Mouse (Mus musculus): ENCODE measurements around the gene Dock2.

The Dock2 gene

DNA sequence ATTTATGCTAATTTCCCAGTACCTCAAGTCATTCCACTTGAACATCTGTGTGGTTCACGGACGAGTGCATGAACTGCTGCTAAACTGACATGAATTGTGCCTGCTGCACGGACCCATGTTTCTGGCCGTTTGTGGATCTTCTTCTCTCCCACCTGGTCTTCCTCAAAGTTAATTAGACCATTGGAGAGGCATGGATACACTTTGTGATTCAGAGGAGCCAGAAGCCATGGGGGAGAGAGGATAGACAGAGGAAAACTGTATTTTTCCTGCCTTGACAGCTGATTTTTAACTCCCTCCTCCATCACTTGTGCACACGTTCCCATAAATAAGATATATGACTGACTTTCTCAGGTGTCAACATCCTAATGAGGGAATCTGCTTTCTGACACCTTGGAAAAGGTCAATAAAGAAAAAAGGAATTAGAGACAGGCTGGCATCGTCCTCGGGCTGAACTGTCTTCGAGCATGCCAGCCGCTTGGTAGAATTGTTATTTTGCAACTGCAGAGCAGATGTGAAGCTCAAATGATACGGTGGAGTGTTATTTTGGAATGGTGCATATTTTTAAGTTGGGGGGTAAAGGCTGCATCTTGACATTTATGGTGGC, 434.1 kb downstream of the Dock2 start:
- DNase-seq (ENCODE audit: low spot score in 2 of 2): no peak

DNA sequence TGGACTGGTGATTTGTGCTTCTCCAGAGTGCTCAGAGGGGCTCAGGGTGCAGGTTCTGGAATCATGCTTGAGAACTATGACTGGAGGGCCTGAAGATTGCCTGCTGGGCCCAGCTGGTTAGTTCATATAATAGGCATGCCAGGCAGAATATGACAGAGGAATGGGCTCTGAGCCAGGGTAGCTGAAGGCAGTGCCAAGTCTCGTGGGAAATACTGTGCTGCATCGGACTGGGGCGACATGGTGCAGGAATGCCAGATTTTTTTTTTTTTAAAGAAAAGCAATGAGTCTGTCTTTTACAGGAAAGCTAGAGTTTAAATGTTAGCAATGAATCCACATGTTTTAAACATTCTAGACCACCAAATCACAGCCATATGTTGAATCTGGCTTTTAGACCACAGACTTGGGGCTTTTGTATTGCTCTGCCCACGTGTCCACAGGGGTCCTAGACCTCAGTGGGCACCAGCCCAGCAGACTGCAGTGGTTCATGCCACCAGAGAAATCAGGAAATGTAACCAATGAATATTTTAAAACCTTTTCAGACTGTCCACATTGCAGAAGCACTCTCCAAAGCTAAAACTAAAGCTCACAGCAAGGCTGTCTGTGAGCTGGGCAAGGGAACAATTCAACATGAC, 435.3 kb downstream of the Dock2 start:
- DNase-seq (ENCODE audit: low spot score in 2 of 2): peak; percentile 11 to 46

DNA sequence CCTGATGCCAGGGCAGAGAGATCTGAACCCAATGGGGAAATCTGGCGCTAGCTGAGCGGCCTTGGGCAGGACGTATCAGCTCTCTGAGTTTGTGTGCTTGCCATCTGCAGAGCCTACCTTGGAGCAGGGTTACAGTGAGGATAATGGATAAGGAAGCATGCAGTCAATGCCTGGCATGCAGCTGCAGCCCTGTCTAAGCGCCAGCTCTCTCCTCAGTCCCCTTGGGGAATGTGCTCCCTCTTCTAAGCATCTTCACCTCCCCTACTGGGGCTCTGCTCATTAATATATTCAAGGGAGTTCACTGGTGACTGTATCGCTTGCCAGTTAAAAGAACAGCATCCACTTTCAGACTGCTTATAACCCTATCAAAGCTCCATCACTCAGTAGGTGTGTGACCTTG, 439.4 kb downstream of the Dock2 start:
- no peak for DNase-seq (ENCODE audit: low spot score in 2 of 2)

DNA sequence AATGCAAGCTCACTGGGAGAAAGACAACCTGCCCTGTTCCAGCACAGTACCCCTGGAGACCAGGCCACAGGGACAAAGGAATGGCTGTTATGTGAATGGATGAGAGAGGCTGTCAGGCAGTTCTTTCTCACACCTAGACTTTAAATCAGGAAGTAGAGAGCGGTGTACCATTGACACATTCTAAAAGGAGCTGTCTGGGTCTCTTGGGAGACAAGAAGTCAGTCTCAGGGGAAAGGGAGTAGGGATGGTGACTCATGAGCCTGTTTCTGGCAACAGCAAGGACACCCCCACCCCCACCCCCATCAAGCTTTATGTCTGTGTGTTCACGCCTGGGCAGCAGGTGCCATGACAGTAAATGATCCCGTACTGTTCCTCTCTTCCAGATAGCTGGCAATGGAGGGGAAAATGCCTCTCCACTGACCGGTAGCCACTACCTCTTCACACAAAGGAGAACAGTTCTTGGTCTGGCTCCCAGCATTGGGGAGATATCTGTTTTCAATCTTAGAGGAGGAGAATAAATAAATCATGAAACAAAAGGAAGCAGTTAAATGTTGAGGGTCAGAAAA, 439.9 kb downstream of the Dock2 start:
- DNase-seq (ENCODE audit: low spot score in 2 of 2): no peak

DNA sequence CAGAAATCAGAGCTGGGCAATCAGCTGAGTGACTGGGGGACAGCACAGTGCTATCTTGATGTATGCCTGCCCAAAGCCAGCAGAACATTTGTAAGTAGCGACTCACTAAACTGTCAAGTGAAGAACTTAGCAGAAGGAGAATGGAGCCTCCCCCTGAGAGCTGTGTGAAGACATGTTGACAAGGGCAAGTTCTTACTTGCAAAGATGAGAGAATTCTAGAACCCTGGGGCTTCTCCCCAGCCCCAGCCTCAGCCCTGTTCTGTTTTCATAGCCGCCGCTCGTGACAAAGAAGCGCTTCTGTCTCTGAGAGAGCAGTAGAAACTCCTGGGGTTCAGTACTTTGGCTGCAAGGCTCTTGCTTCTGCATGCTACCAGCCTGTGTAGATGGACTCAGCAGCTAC, 444.0 kb downstream of the Dock2 start:
- DNase-seq (ENCODE audit: low spot score in 2 of 2): no peak

DNA sequence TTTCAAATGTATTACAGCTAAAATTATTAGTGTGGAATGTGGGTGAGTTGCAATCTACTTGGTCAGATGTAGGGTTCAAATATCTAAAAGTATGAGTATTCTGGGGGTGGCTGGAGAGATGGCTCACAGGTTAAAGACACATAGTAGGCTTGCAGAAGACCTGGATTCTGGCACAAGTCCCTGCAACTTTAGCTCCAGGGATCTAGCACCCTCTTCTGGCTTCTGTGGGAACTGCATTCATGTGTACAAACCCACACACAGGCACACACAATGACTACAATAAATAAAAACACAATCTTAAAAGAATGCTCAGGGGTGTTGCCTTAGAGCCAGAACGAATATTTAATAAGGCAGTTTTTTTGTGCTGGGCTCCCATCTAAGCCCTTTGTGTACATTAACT, 445.8 kb downstream of the Dock2 start:
- no peak for DNase-seq (ENCODE audit: low spot score in 2 of 2)

DNA sequence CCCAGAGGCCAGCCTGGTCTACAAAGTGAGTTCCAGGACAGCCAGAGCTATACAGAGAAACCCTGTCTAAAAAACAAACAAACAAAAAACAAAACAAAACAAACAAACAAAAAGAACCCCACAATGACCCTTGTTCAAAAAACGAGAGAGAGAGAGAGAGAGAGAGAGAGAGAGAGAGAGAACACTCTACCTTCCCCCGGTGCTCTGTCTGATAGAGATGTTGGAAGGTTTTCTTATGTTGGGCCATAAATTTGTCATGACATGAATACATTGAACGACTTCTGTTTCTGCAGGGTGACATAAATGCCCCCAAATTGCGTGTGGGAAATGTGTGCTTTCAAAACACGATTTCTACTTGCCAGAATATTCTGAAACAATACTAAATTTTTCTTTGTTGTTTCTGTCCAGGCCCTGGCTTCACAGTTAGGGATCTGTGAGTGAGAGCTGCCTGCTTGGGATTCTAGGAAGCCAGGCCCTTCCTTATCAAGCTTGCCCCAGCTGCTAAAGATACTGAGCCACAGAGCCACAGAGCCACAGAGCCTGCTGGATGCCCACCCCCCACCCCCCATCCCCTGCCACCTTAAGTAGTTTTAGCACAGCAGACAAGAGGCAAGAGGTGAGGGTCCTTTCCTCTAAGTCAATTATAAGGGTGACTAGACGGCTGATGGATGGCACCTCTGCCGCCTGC, 451.2 kb downstream of the Dock2 start:
- no peak for DNase-seq (ENCODE audit: low spot score in 2 of 2)

DNA sequence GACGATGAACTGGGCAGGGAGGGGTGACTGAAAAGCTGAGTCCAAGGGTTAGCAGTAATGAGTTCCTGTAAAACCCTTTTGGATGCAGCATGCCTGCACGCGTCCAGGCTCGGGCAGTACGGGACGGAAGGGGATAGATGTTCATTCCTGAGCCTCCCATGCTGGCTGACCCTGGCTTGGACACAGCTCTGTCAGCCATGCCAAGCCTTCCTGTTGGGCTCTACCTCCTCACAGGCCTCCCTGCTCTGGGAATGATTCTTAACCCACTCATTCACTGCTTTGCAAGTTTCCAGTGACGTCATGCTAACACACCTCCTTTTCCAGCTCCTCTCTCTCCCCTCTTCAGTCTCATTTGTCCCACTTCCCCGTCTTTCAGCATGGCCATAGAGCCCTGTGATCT, 460.0 kb downstream of the Dock2 start:
- no peak for DNase-seq (ENCODE audit: low spot score in 2 of 2)

DNA sequence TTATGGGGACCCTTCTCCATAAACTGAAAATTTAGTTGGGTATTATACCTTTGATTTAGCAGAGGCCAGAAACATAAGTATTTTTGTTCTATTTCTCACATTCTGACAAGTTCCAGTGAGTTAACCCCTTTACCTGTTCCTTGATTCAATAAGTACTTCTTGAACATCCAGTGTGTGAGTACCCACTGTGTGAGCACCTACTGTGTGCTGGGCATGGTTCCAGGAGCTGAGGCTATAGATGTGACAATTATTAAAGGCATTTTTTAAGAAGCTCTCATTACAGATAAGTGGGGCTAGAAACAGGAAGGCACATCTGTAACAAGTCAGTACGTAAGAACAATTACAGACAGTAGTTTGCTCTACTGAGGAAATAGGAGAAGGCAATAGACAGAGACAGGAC, 464.4 kb downstream of the Dock2 start:
- DNase-seq (ENCODE audit: low spot score in 2 of 2): no peak

DNA sequence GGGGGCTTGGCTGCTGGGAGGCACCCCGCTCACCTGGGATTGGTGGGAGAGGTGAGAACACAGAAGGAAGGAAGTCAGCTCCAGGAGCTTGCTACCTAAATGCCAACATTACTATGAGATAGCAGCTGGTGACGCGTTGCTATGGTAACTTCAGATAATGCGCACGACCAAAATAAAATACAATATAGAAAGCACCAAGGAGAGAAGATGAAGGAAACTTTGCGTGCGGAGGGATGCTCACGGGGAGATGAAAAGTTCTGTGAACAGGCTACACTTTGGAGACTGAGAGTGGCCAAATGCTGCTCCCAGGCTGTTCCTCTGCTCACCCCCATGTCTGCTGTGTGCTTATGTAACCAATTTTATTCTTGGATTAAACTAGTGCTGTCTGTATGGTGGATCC, 466.7 kb downstream of the Dock2 start:
- DNase-seq (ENCODE audit: low spot score in 2 of 2): peak; percentile 21 to 22

DNA sequence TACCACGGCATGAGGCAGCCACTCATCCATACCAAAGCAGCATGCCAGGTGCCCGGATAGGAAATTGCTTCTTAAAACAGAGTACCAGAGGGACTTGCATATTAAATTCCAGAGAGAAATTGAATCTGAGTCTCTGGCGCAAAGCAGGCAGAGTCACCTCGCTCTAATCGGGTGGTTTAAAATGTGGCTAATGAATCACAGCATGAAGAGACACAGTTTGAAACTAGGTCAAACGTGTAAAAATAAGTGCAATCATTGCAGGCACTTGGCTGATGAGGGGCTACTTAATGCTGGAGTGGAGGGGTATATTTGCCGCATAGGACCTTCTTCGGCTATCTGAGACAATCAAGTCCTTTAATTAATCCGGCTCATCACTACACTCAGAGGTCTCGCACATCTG, 467.5 kb downstream of the Dock2 start:
- no peak for DNase-seq (ENCODE audit: low spot score in 2 of 2)

DNA sequence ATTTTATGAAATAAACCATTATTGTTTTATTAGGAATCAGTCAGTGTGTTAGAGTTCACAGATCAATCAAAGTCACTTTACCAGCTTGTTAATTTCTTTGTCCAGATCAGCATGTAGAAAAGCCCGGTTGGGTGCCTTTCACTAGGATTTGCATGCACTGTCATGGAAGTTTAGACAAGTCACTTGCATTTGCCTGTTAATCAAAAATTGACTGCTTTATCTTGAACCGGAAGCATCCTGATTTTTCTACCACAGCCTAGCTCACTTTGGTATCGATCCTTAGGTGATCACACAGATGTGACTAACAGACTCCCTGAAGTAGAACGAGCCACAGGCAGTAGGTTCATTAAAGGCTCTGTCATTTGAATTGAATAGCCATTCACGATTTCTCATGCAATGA, 468.3 kb downstream of the Dock2 start:
- DNase-seq (ENCODE audit: low spot score in 2 of 2): no peak

DNA sequence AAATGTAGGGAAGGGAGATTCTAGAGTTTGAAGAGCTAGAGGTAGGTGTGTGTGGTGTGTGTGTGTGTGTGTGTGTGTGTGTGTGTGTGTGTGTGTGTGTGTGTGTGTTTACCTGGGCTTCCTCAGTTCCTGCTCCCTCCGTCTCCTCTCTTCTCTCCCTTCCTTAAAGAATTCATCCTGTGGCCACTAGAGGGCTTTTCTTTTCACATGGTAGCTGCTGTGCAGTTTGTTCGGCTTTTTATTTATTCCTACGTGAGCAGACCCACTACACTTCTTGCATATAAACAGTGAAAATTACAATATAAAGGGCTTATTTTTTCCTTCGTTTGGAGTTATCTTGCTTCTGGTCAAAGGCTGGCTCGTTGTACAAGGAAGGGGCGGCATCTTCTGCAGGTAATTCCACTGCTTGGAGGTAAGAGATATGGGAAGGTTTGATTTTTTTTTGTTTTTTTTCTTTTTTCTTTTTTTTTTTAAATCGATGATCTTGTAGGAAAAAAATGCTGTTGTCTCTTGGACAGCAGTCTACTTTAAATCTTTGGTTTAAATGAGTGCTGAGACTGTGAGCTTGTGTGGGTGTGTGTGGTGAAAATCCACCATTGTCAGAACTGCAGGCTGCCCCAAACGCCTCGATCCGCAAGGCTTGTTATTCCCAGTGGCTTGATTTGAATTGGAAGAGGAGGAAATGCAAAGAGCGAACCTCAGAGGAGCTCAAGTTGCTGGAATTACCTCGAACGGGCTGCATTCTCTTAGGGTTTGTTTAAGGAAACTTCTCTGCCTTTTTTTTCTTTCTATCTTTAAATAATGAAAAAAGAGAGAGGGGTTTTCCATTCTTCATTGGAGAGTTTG, 468.9 kb downstream of the Dock2 start, which contains the start of gene Fam196b:
Gene Fam196b (plus strand): TSS at position 289 of the 846 bp plus-strand sequence.
- DNase-seq (ENCODE audit: low spot score in 2 of 2): peak in 1 of 2 experiments; percentile 41

DNA sequence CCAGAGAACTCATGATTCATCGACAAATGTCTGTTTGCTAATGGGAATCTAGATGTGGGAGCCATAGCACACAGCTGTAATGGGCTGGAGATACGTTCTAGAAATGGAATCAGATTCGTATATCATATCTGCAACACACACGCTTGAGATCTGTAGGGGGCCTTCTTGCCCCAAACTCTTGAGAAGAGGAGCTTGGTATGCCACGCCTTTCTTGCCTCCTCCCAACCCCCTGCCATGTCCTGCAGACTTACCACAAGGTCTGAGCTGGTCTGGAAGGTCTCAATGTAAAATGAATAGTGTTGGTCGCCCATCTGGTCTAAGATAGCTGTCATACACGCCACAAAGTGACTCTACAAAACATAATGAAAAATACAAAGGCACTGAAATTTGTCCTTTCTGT, 471.5 kb downstream of the Dock2 start:
- DNase-seq (ENCODE audit: low spot score in 2 of 2): no peak

DNA sequence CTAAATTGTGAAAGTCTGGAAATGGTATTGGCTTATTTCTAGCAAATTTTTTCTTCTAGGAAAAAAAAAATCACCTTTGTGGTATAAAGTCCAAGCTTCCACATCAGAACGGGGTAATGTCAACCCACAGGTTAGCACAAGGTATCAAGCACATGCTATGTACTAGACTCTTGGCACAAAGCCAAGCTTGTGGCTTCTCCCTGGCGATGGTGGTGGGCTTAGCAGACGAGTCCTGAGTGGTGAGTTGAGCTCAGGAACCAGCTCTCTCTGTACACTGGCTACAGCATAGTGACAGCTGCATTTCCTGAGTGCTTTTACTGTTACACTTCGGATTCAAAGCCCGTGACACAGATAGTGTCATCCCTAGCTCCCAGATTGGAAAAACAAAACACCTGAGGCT, 472.0 kb downstream of the Dock2 start:
- no peak for DNase-seq (ENCODE audit: low spot score in 2 of 2)

DNA sequence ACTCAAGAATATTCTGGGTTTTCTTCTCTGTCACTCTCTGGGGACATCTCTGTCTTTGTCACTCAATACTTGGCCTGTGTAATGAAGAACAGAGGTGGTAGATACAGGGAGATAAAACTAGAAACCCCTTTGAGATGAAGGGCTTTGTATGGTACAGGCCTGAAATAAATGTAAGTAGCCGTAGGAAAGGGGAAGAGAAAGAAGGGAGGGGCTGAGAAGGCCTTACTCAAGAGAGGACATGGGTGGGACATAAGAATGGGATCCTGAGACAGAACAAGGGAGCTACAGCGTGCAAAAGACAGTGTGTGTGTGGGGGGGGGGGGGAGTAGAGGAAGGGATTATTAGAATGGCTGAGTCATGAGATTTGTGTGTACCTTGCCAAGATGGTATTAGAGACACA, 474.3 kb downstream of the Dock2 start:
- DNase-seq (ENCODE audit: low spot score in 2 of 2): no peak

DNA sequence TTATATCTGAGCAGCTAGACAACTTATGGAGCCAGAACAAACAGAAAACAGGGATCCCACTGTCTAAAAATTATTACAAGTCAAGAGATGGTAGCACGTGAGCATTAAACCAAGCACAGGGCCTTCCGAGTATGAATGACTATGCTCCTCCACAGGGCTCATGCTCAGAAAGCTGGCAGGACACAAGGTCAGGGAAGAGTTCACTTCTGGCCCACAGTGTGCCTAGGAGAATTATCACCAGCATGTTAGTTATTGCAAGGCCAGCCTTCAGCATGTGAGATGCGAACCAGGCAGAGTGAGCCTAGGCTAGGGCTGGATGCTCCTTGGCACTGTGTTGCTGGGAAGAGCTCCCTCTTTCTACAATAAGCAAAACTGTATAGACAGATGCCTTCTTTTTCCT, 475.0 kb downstream of the Dock2 start:
- DNase-seq (ENCODE audit: low spot score in 2 of 2): no peak

DNA sequence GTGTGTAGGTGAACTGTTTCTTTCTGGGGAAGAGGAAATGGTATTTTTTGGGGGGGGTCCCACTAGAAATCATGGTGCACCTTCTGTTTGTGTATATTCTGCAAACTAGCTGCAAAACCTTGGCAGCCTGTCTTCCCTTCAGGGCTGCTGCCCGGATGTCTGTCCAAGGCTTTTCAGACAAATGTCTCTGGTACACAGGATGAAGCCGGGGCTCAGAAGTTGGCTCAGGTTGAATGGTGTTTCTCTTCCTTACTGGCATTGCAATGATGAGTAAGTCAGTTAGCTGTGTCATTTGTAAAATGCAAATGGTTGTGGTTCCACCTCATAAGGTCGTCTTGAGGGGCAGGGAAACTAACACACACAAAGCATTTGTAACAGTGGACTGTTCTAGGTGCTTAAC, 477.5 kb downstream of the Dock2 start:
- no peak for DNase-seq (ENCODE audit: low spot score in 2 of 2)

DNA sequence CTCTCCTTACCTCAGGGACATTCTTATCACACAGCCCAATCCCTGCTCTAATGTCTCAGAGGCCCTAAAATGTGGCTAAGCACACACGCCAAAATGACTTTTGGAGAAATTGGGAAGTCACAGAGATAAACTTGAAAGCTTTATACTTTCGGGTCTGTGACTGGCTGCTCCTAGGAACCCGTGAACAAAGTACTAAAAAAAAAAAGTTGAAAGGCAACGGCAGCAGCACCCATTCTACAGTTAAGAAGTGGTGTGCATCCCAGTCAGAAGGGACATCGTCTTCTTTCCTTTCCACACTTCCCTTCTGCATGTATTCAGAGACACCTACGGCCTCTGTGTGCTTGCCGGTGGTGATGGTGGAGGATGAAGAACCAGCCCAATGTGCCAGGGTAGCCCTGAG, 483.6 kb downstream of the Dock2 start:
- no peak for DNase-seq (ENCODE audit: low spot score in 2 of 2)

DNA sequence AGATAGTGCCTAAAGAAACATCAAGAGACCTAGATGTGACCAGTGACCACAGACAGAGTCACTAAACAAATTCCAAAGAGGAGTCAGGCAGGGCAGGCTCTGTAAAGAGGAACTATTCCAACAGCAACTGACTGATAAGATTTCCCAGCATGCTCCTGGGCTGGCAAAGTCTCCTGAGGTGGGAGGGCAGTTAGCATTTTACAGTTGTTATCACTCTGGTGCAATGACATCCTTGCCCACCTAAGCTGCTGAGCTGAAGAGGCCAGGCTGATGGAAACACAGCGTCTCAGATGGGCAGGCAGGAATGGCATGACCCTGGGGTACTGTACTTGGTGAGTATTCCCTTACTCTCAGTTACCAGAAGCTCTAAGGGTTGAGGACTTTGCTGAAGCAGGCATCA, 484.1 kb downstream of the Dock2 start:
- DNase-seq (ENCODE audit: low spot score in 2 of 2): no peak

DNA sequence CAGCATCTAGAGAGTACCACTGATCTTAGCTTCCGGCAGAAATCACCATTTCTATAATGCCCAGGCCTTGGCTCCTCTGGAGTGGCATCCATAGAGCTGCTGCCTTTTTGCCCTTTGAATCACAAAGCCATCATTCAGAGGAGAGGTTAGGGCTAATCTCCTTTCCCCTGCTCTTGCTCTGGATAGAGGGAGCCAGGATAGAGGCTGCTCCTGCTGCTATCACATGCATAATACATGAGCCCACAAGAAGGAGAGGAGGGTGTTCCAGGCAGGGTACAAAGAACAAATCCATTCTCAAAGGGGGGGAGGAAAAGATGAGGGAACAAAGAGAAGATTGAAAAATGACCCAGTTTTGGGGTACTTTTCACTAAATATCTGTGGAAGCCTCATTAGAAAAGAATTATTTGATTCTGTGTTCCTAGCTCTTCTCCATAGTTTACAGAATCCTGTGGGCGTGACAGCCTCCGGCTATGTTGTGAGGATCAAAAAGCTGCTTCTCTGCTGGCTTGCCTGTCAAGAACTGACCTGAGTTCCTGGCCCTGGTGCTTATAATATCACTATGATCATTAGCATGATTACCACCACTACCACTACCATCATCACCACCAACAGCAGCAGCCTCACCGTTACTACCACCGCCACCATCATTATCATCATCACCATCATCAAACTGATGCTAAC, 485.9 kb downstream of the Dock2 start:
- DNase-seq (ENCODE audit: low spot score in 2 of 2): no peak

DNA sequence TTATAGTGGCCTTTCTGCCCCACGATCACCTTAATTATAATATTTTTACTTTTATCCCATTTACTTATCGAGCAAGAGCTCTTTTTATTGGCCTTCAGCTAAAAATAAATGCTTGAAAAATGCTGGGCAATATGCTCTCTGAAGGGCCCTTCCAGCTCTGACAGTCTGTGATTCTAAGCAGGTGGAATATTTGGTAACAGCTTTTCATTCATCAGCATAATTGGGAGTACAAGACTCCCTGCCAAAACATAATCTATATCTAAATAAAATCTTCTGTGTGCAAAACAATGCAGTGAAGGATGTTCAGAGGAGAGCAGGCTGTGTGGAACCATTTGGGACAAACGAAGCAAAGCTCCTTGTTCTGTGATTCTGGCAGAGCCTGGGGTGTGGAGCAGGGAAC, 492.4 kb downstream of the Dock2 start:
- DNase-seq (ENCODE audit: low spot score in 2 of 2): no peak

All from left cerebral cortex, adult 9 months (tissue).